Mouse (Mus musculus) left cerebral cortex, adult 2 months (tissue): ENCODE results near the gene Bmf. TPM values are rescaled to one million over a fixed set of nuclear protein-coding genes. Genes with fewer than 3 reads are reported as not detected.
A peak's percentile ranks its signal among the peaks of the same experiment; 100 is the strongest.

Source experiments
- DNase-seq, 2 experiments: peaks; one replicate each; pipeline ENCODE4 v3.0.0; 2021 to 2022; ENCODE audit warnings: low spot score in 2 of 2, mixed read lengths in 1 of 2; ENCODE audit errors: extremely low spot score in 1 of 2
- H3K27ac ChIP-seq: fragments of 200-600 bp; 2 replicates; pipeline ENCODE4 v1.8.1; 2022
- H3K4me3 ChIP-seq: fragments of 200-600 bp; 2 replicates; pipeline ENCODE4 v1.8.1; 2022
- CTCF ChIP-seq: fragments of 200-600 bp; IDR thresholded peaks from 2 replicates; pipeline ENCODE4 v1.8.1; 2022; ENCODE audit warnings: antibody characterized with exemption, mild to moderate bottlenecking, moderate library complexity
- intact Hi-C: fragments of 180-260 bp; cut with DNase I; formaldehyde crosslinking; loops from one replicate; pipeline ENCODE4 v1.15.1; 2025
- total RNA-seq, 2 experiments: library from RNA; stranded (reverse); gene quantifications; 2 replicates each; pipeline ENCODE4 v1.2.3; 2021

Gene Bmf
- total RNA-seq, 2 experiments from 2014 or later, result 3.2 to 4.0 TPM

- no peak overlapping the region for H3K4me3 ChIP-seq
- no peak overlapping the region for H3K27ac ChIP-seq
- intact Hi-C loops, result no loop called here
- TF ChIP-seq CTCF, result peak; percentile 49
- DNase-seq, result no peak
Measured at GRCm38 (mm10) chr2:118542971-118543573, 6.4 kb downstream of the Bmf start.

- intact Hi-C loops, result no loop called here
- H3K4me3 ChIP-seq, result no peak overlapping the region
- no peak overlapping the region for H3K27ac ChIP-seq
- TF ChIP-seq CTCF, result no peak
- DNase-seq, result no peak
Measured at GRCm38 (mm10) chr2:118541716-118542115, 7.8 kb downstream of the Bmf start.

GRCm38 (mm10) chr2:118540691-118541117 is 8.8 kb downstream of the Bmf start:
- intact Hi-C loops, result no loop called here
- Histone ChIP-seq H3K27ac (peak overlapping the region; percentile 69), H3K4me3 (no peak overlapping the region)
- DNase-seq, result peak in 1 of 2 experiments; percentile 38
- TF ChIP-seq CTCF, result no peak

GRCm38 (mm10) chr2:118539881-118540516 is 9.5 kb downstream of the Bmf start:
- intact Hi-C loops, result no loop called here
- no peak; the same call in 1 of the 2 replicates for TF ChIP-seq CTCF
- no peak overlapping the region for H3K4me3 ChIP-seq
- H3K27ac ChIP-seq, result peak overlapping the region; percentile 41; the same call in 1 of the 2 replicates
- no peak for DNase-seq

- intact Hi-C loops, result no loop called here
- no peak for TF ChIP-seq CTCF
- no peak overlapping the region for H3K27ac ChIP-seq
- DNase-seq, result no peak
- H3K4me3 ChIP-seq, result no peak overlapping the region
Measured at GRCm38 (mm10) chr2:118539040-118539439, 10.4 kb downstream of the Bmf start.

GRCm38 (mm10) chr2:118537226-118537625 is 12.3 kb downstream of the Bmf start:
- no peak for TF ChIP-seq CTCF
- no peak overlapping the region for H3K4me3 ChIP-seq
- no peak overlapping the region for H3K27ac ChIP-seq
- DNase-seq, result no peak
- intact Hi-C loops, result no loop called here

- DNase-seq, result no peak
Measured at GRCm38 (mm10) chr2:118536553-118536952, 12.9 kb downstream of the Bmf start.

GRCm38 (mm10) chr2:118536111-118536510 is 13.4 kb downstream of the Bmf start:
- TF ChIP-seq CTCF, result no peak
- no peak for DNase-seq
- Histone ChIP-seq H3K27ac (no peak overlapping the region), H3K4me3 (no peak overlapping the region)
- intact Hi-C loops, result no loop called here

More at GRCm38 (mm10) chr2:118536553-118536952, 12.9 kb downstream of the Bmf start:
- TF ChIP-seq CTCF, result no peak
- Histone ChIP-seq H3K4me3 (no peak overlapping the region), H3K27ac (no peak overlapping the region)
- intact Hi-C loops, result no loop called here

- intact Hi-C loops, result no loop called here
- Histone ChIP-seq H3K4me3 (no peak overlapping the region), H3K27ac (no peak overlapping the region)
- DNase-seq, result no peak
- TF ChIP-seq CTCF, result no peak
Measured at GRCm38 (mm10) chr2:118533969-118534368, 15.5 kb downstream of the Bmf start.

GRCm38 (mm10) chr2:118532855-118533675 is 16.4 kb downstream of the Bmf start:
- Histone ChIP-seq H3K27ac (no peak overlapping the region), H3K4me3 (no peak overlapping the region)
- no peak for TF ChIP-seq CTCF
- no peak for DNase-seq
- intact Hi-C loops, result no loop called here

- Histone ChIP-seq H3K27ac (no peak overlapping the region), H3K4me3 (no peak overlapping the region)
- intact Hi-C loops, result no loop called here
- DNase-seq, result no peak
- no peak for TF ChIP-seq CTCF
Measured at GRCm38 (mm10) chr2:118532401-118532800, 17.1 kb downstream of the Bmf start.
